ENCODE assay signal across 7 mouse cellular contexts in genomic region chr3:61363989-61364660, GRCm38 (mm10). TPM values are rescaled to one million over a fixed set of nuclear protein-coding genes. Genes with fewer than 3 reads are reported as not detected.
DNase-seq lines count a peak whose midpoint lies in the region; ATAC-seq and TF ChIP-seq lines count a peak whose summit lies in the region.

No protein-coding gene starts in this region.

- peak; percentile 94 for DNase-seq in adrenal gland, postnatal 4 days (ENCODE audit: low spot score in 2 of 2)
- DNase-seq in heart, adult 2 months: peak; percentile 92 to 95
- peak; percentile 95 for DNase-seq in kidney, adult 2 months
- peak; percentile 96 for DNase-seq in limb, embryonic 11.5 days (ENCODE audit: low spot score)

- H3K9me3 ChIP-seq in embryonic facial prominence, embryonic 13.5 days: no peaks in the 10 kb centered on the region
- no peaks in the 10 kb centered on the region for H3K9me3 ChIP-seq in limb, embryonic 11.5 days (ENCODE audit: control insufficient read depth, low read length)
- H3K9me3 ChIP-seq in midbrain, embryonic 13.5 days: no peaks in the 10 kb centered on the region

- no peaks in the 10 kb centered on the region for H3K27me3 ChIP-seq in embryonic facial prominence, embryonic 13.5 days
- no peaks in the 10 kb centered on the region for H3K27me3 ChIP-seq in heart, adult 2 months (ENCODE audit: control insufficient read depth, insufficient read depth, low read length)
- H3K27me3 ChIP-seq in kidney, adult 2 months (replicated peaks; ENCODE audit: control insufficient read depth, insufficient read depth, low read length): no peaks in the 10 kb centered on the region
- H3K27me3 ChIP-seq in limb, embryonic 11.5 days (ENCODE audit: control insufficient read depth, insufficient read depth, low read length): no peaks in the 10 kb centered on the region
- 0 out of 2 replicates have a peak, but pooled peaks cover 3% of the 10 kb centered on the region for H3K27me3 ChIP-seq in midbrain, embryonic 13.5 days
- H3K27me3 ChIP-seq in small intestine, adult 2 months (ENCODE audit: control insufficient read depth, insufficient read depth, low read length): no peaks in the 10 kb centered on the region

- H3K27ac ChIP-seq in embryonic facial prominence, embryonic 13.5 days: peak overlapping the region; percentile 96
- peak overlapping the region; percentile 90 for H3K27ac ChIP-seq in heart, adult 2 months
- H3K27ac ChIP-seq in kidney, adult 2 months (ENCODE audit: insufficient read depth, low read depth, low read length): peak overlapping the region; percentile 0; the same call in 1 of the 2 replicates
- no peak overlapping the region; the same call in 1 of the 2 replicates for H3K27ac ChIP-seq in limb, embryonic 11.5 days (replicated peaks; ENCODE audit: low read depth, low read length)
- H3K27ac ChIP-seq in midbrain, embryonic 13.5 days: peak overlapping the region; percentile 91
- H3K27ac ChIP-seq in small intestine, adult 2 months (ENCODE audit: insufficient read depth, low read depth, low read length): peak overlapping the region; percentile 86

- H3K9ac ChIP-seq in embryonic facial prominence, embryonic 13.5 days: peak overlapping the region; percentile 92
- H3K9ac ChIP-seq in heart, adult 2 months (ENCODE audit: low read depth, low read length): peak overlapping the region; percentile 61
- H3K9ac ChIP-seq in limb, embryonic 11.5 days (ENCODE audit: low read length): peak overlapping the region; percentile 80
- H3K9ac ChIP-seq in midbrain, embryonic 13.5 days (replicated peaks): peak overlapping the region; percentile 90

- H3K79me2 ChIP-seq in heart, adult 2 months (replicated peaks; ENCODE audit: control insufficient read depth, insufficient read depth, low read length): no peaks in the 10 kb centered on the region

- peaks cover 20% of the 10 kb centered on the region for H3K4me1 ChIP-seq in embryonic facial prominence, embryonic 13.5 days
- no peaks in the 10 kb centered on the region for H3K4me1 ChIP-seq in heart, adult 2 months (ENCODE audit: control insufficient read depth, insufficient read depth, low read length)
- H3K4me1 ChIP-seq in kidney, adult 2 months (ENCODE audit: control insufficient read depth, insufficient read depth, low read length): no peaks in the 10 kb centered on the region
- 0 out of 2 replicates have a peak, but pooled peaks cover 3% of the 10 kb centered on the region for H3K4me1 ChIP-seq in limb, embryonic 11.5 days (ENCODE audit: control insufficient read depth, insufficient read depth, low read length)
- H3K4me1 ChIP-seq in midbrain, embryonic 13.5 days (replicated peaks): peaks cover 35% of the 10 kb centered on the region
- H3K4me1 ChIP-seq in small intestine, adult 2 months (ENCODE audit: control insufficient read depth, insufficient read depth, insufficient read length, low read length): no peaks in the 10 kb centered on the region

- no peak; the same call in 1 of the 2 replicates for TF ChIP-seq EP300 in heart, adult 2 months (IDR thresholded peaks at IDR 0.05; ENCODE audit: insufficient read depth, low read depth, low read length)

- H3K4me2 ChIP-seq in embryonic facial prominence, embryonic 13.5 days: peak overlapping the region; percentile 86
- peak overlapping the region; percentile 70 for H3K4me2 ChIP-seq in limb, embryonic 11.5 days (ENCODE audit: low read depth, severe bottlenecking)
- H3K4me2 ChIP-seq in midbrain, embryonic 13.5 days (replicated peaks): peak overlapping the region; percentile 71

- ATAC-seq in embryonic facial prominence, embryonic 13.5 days (ENCODE audit: insufficient number of reproducible peaks, insufficient read depth, low FRiP score, low TSS enrichment, low read depth): peak; percentile 86
- peak; percentile 91 for ATAC-seq in limb, embryonic 11.5 days (ENCODE audit: insufficient number of reproducible peaks, low FRiP score, low TSS enrichment, low read depth)
- ATAC-seq in midbrain, embryonic 13.5 days: peak; percentile 92

- intact Hi-C loops in heart, adult 2 months (cut with DNase I): no loop called here

- peak overlapping the region; percentile 89 for H3K4me3 ChIP-seq in embryonic facial prominence, embryonic 13.5 days
- H3K4me3 ChIP-seq in heart, adult 2 months: peak overlapping the region; percentile 89
- peak overlapping the region; percentile 74 for H3K4me3 ChIP-seq in kidney, adult 2 months (ENCODE audit: insufficient read depth, low read depth, low read length)
- peak overlapping the region; percentile 87 for H3K4me3 ChIP-seq in limb, embryonic 11.5 days (ENCODE audit: low read depth, low read length)
- H3K4me3 ChIP-seq in midbrain, embryonic 13.5 days (replicated peaks): peak overlapping the region; percentile 90
- peak overlapping the region; percentile 64 for H3K4me3 ChIP-seq in small intestine, adult 2 months (ENCODE audit: low read depth, low read length)

- TF ChIP-seq CTCF in heart, adult 2 months (IDR thresholded peaks at IDR 0.05): no peak
- TF ChIP-seq CTCF in kidney, adult 2 months (conservative IDR thresholded peaks at IDR 0.05; ENCODE audit: insufficient read depth, insufficient read length, low read depth, low read length): no peak
- no peak for TF ChIP-seq CTCF in small intestine, adult 2 months (IDR thresholded peaks at IDR 0.05; ENCODE audit: extremely low read depth, insufficient read length, insufficient replicate concordance, low read depth, low read length)

- TF ChIP-seq POLR2A in heart, adult 2 months (IDR thresholded peaks at IDR 0.05; ENCODE audit: insufficient read depth, low read depth, low read length): peak; percentile 95
- peak; percentile 79 for TF ChIP-seq POLR2A in kidney, adult 2 months (IDR thresholded peaks at IDR 0.05; ENCODE audit: low read depth, low read length)
- peak; percentile 92 for TF ChIP-seq POLR2A in small intestine, adult 2 months (IDR thresholded peaks at IDR 0.05; ENCODE audit: low read depth, low read length)

- under 1% methylated on average over 50 of the region's 51 CpGs for WGBS in embryonic facial prominence, embryonic 13.5 days
- under 1% methylated on average over 51 of the region's 51 CpGs for WGBS in heart, adult 2 months
- WGBS in kidney, adult 2 months: under 1% methylated on average over 51 of the region's 51 CpGs
- WGBS in limb, embryonic 11.5 days: under 1% methylated on average over 50 of the region's 51 CpGs
- under 1% methylated on average over 44 of the region's 51 CpGs for WGBS in midbrain, embryonic 13.5 days
- under 1% methylated on average over 41 of the region's 51 CpGs for WGBS in small intestine, adult 2 months

- 0 out of 2 replicates have a peak, but pooled peaks cover 4% of the 10 kb centered on the region for H3K36me3 ChIP-seq in embryonic facial prominence, embryonic 13.5 days
- H3K36me3 ChIP-seq in heart, adult 2 months (ENCODE audit: control insufficient read depth, insufficient read depth, low read length): no peaks in the 10 kb centered on the region; the same call in 1 of the 2 replicates
- H3K36me3 ChIP-seq in kidney, adult 2 months (ENCODE audit: control insufficient read depth, insufficient read depth, low read length): no peaks in the 10 kb centered on the region
- H3K36me3 ChIP-seq in limb, embryonic 11.5 days (ENCODE audit: control insufficient read depth, insufficient read depth, low read length): no peaks in the 10 kb centered on the region
- H3K36me3 ChIP-seq in midbrain, embryonic 13.5 days: no peaks in the 10 kb centered on the region
- H3K36me3 ChIP-seq in small intestine, adult 2 months (ENCODE audit: control insufficient read depth, insufficient read depth, low read length): no peaks in the 10 kb centered on the region

RNA-seq across cellular contexts. Expression of gene B430305J03Rik, which starts 1.6 kb away (rescaled TPM):
- total RNA-seq in adrenal gland, postnatal 4 days (2021): under 1 TPM; 0.28 to 0.34 TPM
- polyA plus RNA-seq in embryonic facial prominence, embryonic 13.5 days (2015; fragmentation: Nextera tagmentation; extraction: Ambion mirVana): not detected in 2 replicates
- under 1 TPM in 1 of 2 experiments, not detected in 1; 0.05 TPM for total RNA-seq in heart, adult 2 months (2021)
- polyA plus RNA-seq in heart, adult 2 months (2012; rRNA removed): 0.10 TPM in 1 of 2 replicates, not detected in the other
- polyA plus RNA-seq in kidney, adult 2 months (2012; rRNA removed): 0.05 and 0.09 TPM in 2 replicates
- polyA plus RNA-seq in limb, embryonic 11.5 days (2014; fragmentation: Nextera tagmentation; extraction: Ambion mirVana): not detected in 2 replicates
- polyA plus RNA-seq in midbrain, embryonic 13.5 days (2015; fragmentation: Nextera tagmentation; extraction: Ambion mirVana): not detected in 2 replicates
- polyA plus RNA-seq in small intestine, adult 2 months (2012; rRNA removed): 0.09 TPM in 1 of 2 replicates, not detected in the other

RNA-seq across cellular contexts. Expression of gene Rap2b, which starts 2.7 kb away (rescaled TPM):
- total RNA-seq in adrenal gland, postnatal 4 days (2021): 1 to 10 TPM; 8.3 to 8.6 TPM
- 19.2 and 20.0 TPM in 2 replicates for polyA plus RNA-seq in embryonic facial prominence, embryonic 13.5 days (2015; fragmentation: Nextera tagmentation; extraction: Ambion mirVana)
- total RNA-seq in heart, adult 2 months (2021): 1 to 10 TPM; 2.3 to 2.6 TPM
- polyA plus RNA-seq in heart, adult 2 months (2012; rRNA removed): 1.5 and 1.9 TPM in 2 replicates
- polyA plus RNA-seq in kidney, adult 2 months (2012; rRNA removed): 1.5 and 1.7 TPM in 2 replicates
- 10.2 and 10.8 TPM in 2 replicates for polyA plus RNA-seq in limb, embryonic 11.5 days (2014; fragmentation: Nextera tagmentation; extraction: Ambion mirVana)
- 11.9 and 12.0 TPM in 2 replicates for polyA plus RNA-seq in midbrain, embryonic 13.5 days (2015; fragmentation: Nextera tagmentation; extraction: Ambion mirVana)
- polyA plus RNA-seq in small intestine, adult 2 months (2012; rRNA removed): 2.3 and 5.0 TPM in 2 replicates
